Mouse (Mus musculus): Measurements from ENCODE around the gene Acer3. TPM values are rescaled to one million over a fixed set of nuclear protein-coding genes. Genes with fewer than 3 reads are reported as not detected.

Gene Acer3
- polyA plus RNA-seq, 1 experiment from 2014 or later = 29.4 TPM

GRCm38 (mm10) chr7:98185326-98185725 is 135.7 kb downstream of the Acer3 start:
- WGBS = 74% methylated on average over 6 of the region's 6 CpGs
- ATAC-seq (ENCODE audit: low read depth) = no peak
- no peaks in the 10 kb centered on the region for H3K36me3 ChIP-seq (ENCODE audit: control insufficient read depth, insufficient read depth, low read length)
- H3K9ac ChIP-seq (ENCODE audit: low read length) = no peak overlapping the region
- no peaks in the 10 kb centered on the region for H3K27me3 ChIP-seq (ENCODE audit: control insufficient read depth, insufficient read depth, low read depth, low read length)
- no peak overlapping the region for H3K27ac ChIP-seq (ENCODE audit: low read length)
- 0 out of 2 replicates have a peak, but pooled peaks cover 2% of the 10 kb centered on the region for H3K4me1 ChIP-seq (replicated peaks; ENCODE audit: control insufficient read depth, insufficient read depth, low read length)
- H3K9me3 ChIP-seq (ENCODE audit: control insufficient read depth, low read length) = no peaks in the 10 kb centered on the region
- H3K4me2 ChIP-seq (ENCODE audit: low read depth, low read length) = no peak overlapping the region
- H3K4me3 ChIP-seq (ENCODE audit: low read length) = no peak overlapping the region

GRCm38 (mm10) chr7:98178560-98179231 is 142.3 kb downstream of the Acer3 start:
- H3K4me1 ChIP-seq (replicated peaks; ENCODE audit: control insufficient read depth, insufficient read depth, low read length) = peaks cover 15% of the 10 kb centered on the region
- H3K9ac ChIP-seq (ENCODE audit: low read length) = peak overlapping the region; percentile 75
- no peaks in the 10 kb centered on the region for H3K36me3 ChIP-seq (ENCODE audit: control insufficient read depth, insufficient read depth, low read length)
- ATAC-seq (ENCODE audit: low read depth) = peak; percentile 37; the same call in 1 of the 2 replicates
- peak overlapping the region; percentile 86 for H3K4me2 ChIP-seq (ENCODE audit: low read depth, low read length)
- no peaks in the 10 kb centered on the region for H3K27me3 ChIP-seq (ENCODE audit: control insufficient read depth, insufficient read depth, low read depth, low read length)
- H3K4me3 ChIP-seq (ENCODE audit: low read length) = peak overlapping the region; percentile 92
- 66% methylated on average over 5 of the region's 5 CpGs for WGBS
- H3K27ac ChIP-seq (ENCODE audit: low read length) = peak overlapping the region; percentile 76
- no peaks in the 10 kb centered on the region for H3K9me3 ChIP-seq (ENCODE audit: control insufficient read depth, low read length)

- ATAC-seq (ENCODE audit: low read depth) = peak; percentile 92
- WGBS = under 1% methylated on average over 40 of the region's 44 CpGs
- H3K4me2 ChIP-seq (ENCODE audit: low read depth, low read length) = peak within 1 kb of the TSS; percentile 86
- no peaks in the 10 kb centered on the region for H3K36me3 ChIP-seq (ENCODE audit: control insufficient read depth, insufficient read depth, low read length)
- peak within 1 kb of the TSS; percentile 76 for H3K27ac ChIP-seq (ENCODE audit: low read length)
- peaks cover 15% of the 10 kb centered on the region for H3K4me1 ChIP-seq (replicated peaks; ENCODE audit: control insufficient read depth, insufficient read depth, low read length)
- H3K27me3 ChIP-seq (ENCODE audit: control insufficient read depth, insufficient read depth, low read depth, low read length) = no peaks in the 10 kb centered on the region
- peak within 1 kb of the TSS; percentile 75 for H3K9ac ChIP-seq (ENCODE audit: low read length)
- no peaks in the 10 kb centered on the region for H3K9me3 ChIP-seq (ENCODE audit: control insufficient read depth, low read length)
- H3K4me3 ChIP-seq (ENCODE audit: low read length) = peak within 1 kb of the TSS; percentile 92
Measured at GRCm38 (mm10) chr7:98177929-98178559, 143.0 kb downstream of the Acer3 start, which contains the start of gene Capn5. Gene Capn5, minus strand, starts transcription at chr7:98178274.

- H3K27me3 ChIP-seq (ENCODE audit: control insufficient read depth, insufficient read depth, low read depth, low read length) = no peaks in the 10 kb centered on the region
- ATAC-seq (ENCODE audit: low read depth) = no peak
- H3K36me3 ChIP-seq (ENCODE audit: control insufficient read depth, insufficient read depth, low read length) = no peaks in the 10 kb centered on the region
- peak overlapping the region; percentile 92 for H3K4me3 ChIP-seq (ENCODE audit: low read length)
- WGBS = 3% methylated on average over 9 of the region's 9 CpGs
- H3K4me1 ChIP-seq (replicated peaks; ENCODE audit: control insufficient read depth, insufficient read depth, low read length) = peaks cover 15% of the 10 kb centered on the region
- H3K4me2 ChIP-seq (ENCODE audit: low read depth, low read length) = peak overlapping the region; percentile 86
- no peaks in the 10 kb centered on the region for H3K9me3 ChIP-seq (ENCODE audit: control insufficient read depth, low read length)
- H3K27ac ChIP-seq (ENCODE audit: low read length) = peak overlapping the region; percentile 51
- H3K9ac ChIP-seq (ENCODE audit: low read length) = peak overlapping the region; percentile 75
Measured at GRCm38 (mm10) chr7:98177566-98177928, 143.5 kb downstream of the Acer3 start.

DNA sequence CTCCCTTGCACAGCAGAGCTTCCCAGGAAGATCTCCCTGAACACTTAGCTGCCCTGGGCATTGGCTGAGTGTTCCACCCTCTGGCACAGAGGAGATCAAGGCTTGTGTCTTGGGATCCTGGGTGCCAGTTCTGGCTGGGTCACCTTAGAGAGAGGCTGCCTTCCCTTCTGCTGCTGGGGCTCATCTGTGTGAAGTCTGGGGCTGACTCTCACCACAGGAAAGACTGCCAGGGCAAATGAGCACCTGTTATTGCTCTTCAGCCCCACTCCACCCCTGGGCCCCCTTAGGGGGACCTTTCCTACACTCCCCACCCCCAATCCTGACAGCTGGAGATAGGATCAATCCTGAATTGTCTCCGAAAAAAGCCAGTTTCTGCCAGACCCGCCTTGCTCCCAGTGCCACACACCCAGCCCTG is 143.9 kb downstream of the Acer3 start:
- Histone ChIP-seq H3K36me3 (ENCODE audit: control insufficient read depth, insufficient read depth, low read length) (no peaks in the 10 kb centered on the region), H3K27ac (ENCODE audit: low read length) (no peak overlapping the region), H3K4me2 (ENCODE audit: low read depth, low read length) (peak overlapping the region; percentile 86), H3K4me3 (ENCODE audit: low read length) (peak overlapping the region; percentile 92), H3K4me1 (replicated peaks; ENCODE audit: control insufficient read depth, insufficient read depth, low read length) (peaks cover 15% of the 10 kb centered on the region), H3K9ac (ENCODE audit: low read length) (peak overlapping the region; percentile 75), H3K27me3 (ENCODE audit: control insufficient read depth, insufficient read depth, low read depth, low read length) (no peaks in the 10 kb centered on the region), H3K9me3 (ENCODE audit: control insufficient read depth, low read length) (no peaks in the 10 kb centered on the region)
- WGBS = 52% methylated on average over 2 of the region's 2 CpGs
- ATAC-seq (ENCODE audit: low read depth) = no peak

DNA sequence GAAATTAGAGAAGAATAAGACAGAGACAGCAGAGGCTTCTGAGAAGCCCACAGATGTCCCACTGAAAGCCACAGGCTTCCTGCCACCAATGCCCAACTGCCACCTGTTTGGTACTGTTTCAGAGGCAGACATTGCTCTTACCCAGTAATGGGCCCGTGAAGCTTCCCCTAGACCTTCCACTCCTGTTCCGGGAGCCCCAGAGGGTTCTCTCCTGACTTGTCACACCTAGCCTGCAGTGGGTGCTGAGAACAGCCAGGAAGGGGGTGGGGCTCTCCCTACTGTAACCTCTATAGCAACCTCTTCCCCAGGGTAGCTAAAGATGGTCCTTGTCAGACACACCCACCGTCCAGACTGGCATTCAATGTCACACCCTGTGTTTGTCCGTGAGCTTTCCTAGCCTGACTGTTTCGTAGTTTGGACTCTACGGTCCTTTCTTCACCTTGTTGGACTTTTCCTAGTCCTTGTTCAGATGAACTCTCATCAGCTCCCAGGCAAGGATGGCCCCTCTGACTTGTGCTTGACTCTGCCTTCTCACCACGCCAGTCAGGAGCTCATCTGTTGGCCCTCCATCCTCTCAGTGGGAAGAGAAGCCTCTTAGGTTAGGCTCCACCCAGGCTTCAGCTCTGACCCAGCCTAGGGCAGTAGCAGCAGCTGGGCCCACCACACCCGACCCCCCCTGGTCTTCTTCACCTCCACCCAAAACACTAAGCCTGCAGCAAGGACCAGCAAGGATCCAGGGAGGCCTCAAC is 144.5 kb downstream of the Acer3 start:
- H3K36me3 ChIP-seq (ENCODE audit: control insufficient read depth, insufficient read depth, low read length) = no peaks in the 10 kb centered on the region
- ATAC-seq (ENCODE audit: low read depth) = no peak
- no peak overlapping the region for H3K27ac ChIP-seq (ENCODE audit: low read length)

GRCm38 (mm10) chr7:98174883-98175755 is 145.9 kb downstream of the Acer3 start:
- WGBS = 69% methylated on average over 4 of the region's 4 CpGs
- Histone ChIP-seq H3K36me3 (ENCODE audit: control insufficient read depth, insufficient read depth, low read length) (no peaks in the 10 kb centered on the region), H3K9me3 (ENCODE audit: control insufficient read depth, low read length) (no peaks in the 10 kb centered on the region), H3K4me1 (replicated peaks; ENCODE audit: control insufficient read depth, insufficient read depth, low read length) (peaks cover 25% of the 10 kb centered on the region), H3K4me3 (ENCODE audit: low read length) (no peak overlapping the region), H3K9ac (ENCODE audit: low read length) (no peak overlapping the region), H3K4me2 (ENCODE audit: low read depth, low read length) (no peak overlapping the region), H3K27me3 (ENCODE audit: control insufficient read depth, insufficient read depth, low read depth, low read length) (no peaks in the 10 kb centered on the region), H3K27ac (ENCODE audit: low read length) (no peak overlapping the region)
- ATAC-seq (ENCODE audit: low read depth) = no peak

More for the DNA sequence above, 144.5 kb downstream of the Acer3 start:
- no peak overlapping the region for H3K4me2 ChIP-seq (ENCODE audit: low read depth, low read length)
- no peak overlapping the region for H3K4me3 ChIP-seq (ENCODE audit: low read length)
- H3K27me3 ChIP-seq (ENCODE audit: control insufficient read depth, insufficient read depth, low read depth, low read length) = no peaks in the 10 kb centered on the region
- WGBS = 57% methylated on average over 8 of the region's 8 CpGs
- no peaks in the 10 kb centered on the region for H3K9me3 ChIP-seq (ENCODE audit: control insufficient read depth, low read length)
- H3K9ac ChIP-seq (ENCODE audit: low read length) = 0 out of 2 replicates have a peak overlapping the region, but pooled peaks have one; percentile 2
- H3K4me1 ChIP-seq (replicated peaks; ENCODE audit: control insufficient read depth, insufficient read depth, low read length) = peaks cover 18% of the 10 kb centered on the region

DNA sequence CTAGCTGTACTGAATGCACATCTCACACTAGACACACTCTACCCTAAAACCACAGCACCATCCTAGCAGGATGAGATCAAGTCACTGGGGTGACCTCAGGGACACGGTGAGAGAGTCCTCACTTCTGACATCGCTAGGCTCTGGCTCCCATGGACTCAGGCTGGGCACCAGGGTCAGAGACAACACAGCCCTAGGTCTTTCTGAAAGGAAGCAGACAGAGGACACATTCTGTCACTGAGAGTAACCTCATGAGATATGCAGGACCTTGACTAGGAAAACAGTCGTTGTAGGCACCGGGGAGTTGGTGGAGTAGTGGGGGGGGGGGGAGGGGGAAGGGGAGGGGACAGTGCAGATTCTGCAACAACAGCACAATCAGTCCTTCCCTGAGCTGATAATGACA is 147.6 kb downstream of the Acer3 start:
- Histone ChIP-seq H3K27me3 (ENCODE audit: control insufficient read depth, insufficient read depth, low read depth, low read length) (no peaks in the 10 kb centered on the region), H3K4me2 (ENCODE audit: low read depth, low read length) (no peak overlapping the region), H3K9ac (ENCODE audit: low read length) (no peak overlapping the region), H3K4me3 (ENCODE audit: low read length) (no peak overlapping the region), H3K4me1 (replicated peaks; ENCODE audit: control insufficient read depth, insufficient read depth, low read length) (peaks cover 18% of the 10 kb centered on the region), H3K9me3 (ENCODE audit: control insufficient read depth, low read length) (no peaks in the 10 kb centered on the region), H3K27ac (ENCODE audit: low read length) (no peak overlapping the region), H3K36me3 (ENCODE audit: control insufficient read depth, insufficient read depth, low read length) (no peaks in the 10 kb centered on the region)
- no peak for ATAC-seq (ENCODE audit: low read depth)
- WGBS = 38% methylated on average over 4 of the region's 4 CpGs

All from lung, embryonic 16.5 days (tissue).